Mouse (Mus musculus) midbrain, embryonic 15.5 days (tissue): ENCODE results near the gene Rnf39. TPM values are rescaled to one million over a fixed set of nuclear protein-coding genes. Genes with fewer than 3 reads are reported as not detected.

Experiments used
- ATAC-seq: fragments of 200-750 bp; cut with Nextera tagmentation; replicated peaks from 2 replicates; pipeline ENCODE4 v1.8.0; 2017; ENCODE audit warnings: moderate TSS enrichment
- H3K27ac ChIP-seq: fragments of 300-500 bp; sonication (generic); 2 replicates; pipeline ENCODE4 v1.5.1; 2015; ENCODE audit warnings: mild to moderate bottlenecking, inconsistent platforms
- H3K27me3 ChIP-seq: fragments of 300-500 bp; sonication (generic); replicated peaks from 2 replicates; pipeline ENCODE4 v1.6.1; 2015; ENCODE audit warnings: inconsistent platforms
- H3K36me3 ChIP-seq: fragments of 300-500 bp; sonication (generic); replicated peaks from 2 replicates; pipeline ENCODE4 v1.6.1; 2015; ENCODE audit warnings: inconsistent platforms
- H3K4me1 ChIP-seq: fragments of 300-500 bp; sonication (generic); 2 replicates; pipeline ENCODE4 v1.6.1; 2015; ENCODE audit warnings: inconsistent platforms
- H3K4me2 ChIP-seq: fragments of 300-500 bp; sonication (generic); 2 replicates; pipeline ENCODE4 v1.6.1; 2015; ENCODE audit warnings: inconsistent platforms, mild to moderate bottlenecking, moderate library complexity
- H3K4me3 ChIP-seq: fragments of 300-500 bp; sonication (generic); 2 replicates; pipeline ENCODE4 v1.5.1; 2015; ENCODE audit warnings: mild to moderate bottlenecking, inconsistent platforms
- H3K9ac ChIP-seq: fragments of 300-500 bp; sonication (generic); 2 replicates; pipeline ENCODE4 v1.6.1; 2015; ENCODE audit warnings: mild to moderate bottlenecking, inconsistent platforms
- H3K9me3 ChIP-seq: fragments of 300-500 bp; sonication (generic); 2 replicates; pipeline ENCODE4 v1.6.1; 2016; ENCODE audit warnings: inconsistent platforms
- WGBS: fragments of 180-500 bp; shearing (Covaris S2); methylation state at CpG from one replicate; pipeline ENCODE4 v1.1.7; 2015; ENCODE audit warnings: mixed read lengths; 5-methylcytosine and 5-hydroxymethylcytosine counted together
- polyA plus RNA-seq: library from polyadenylated mRNA; unstranded; fragments of >200 nt; fragmentation: Nextera tagmentation; extraction: Ambion mirVana; gene quantifications from 2 replicates; pipeline ENCODE4 v1.2.1, GENCODE M21; 2015

Gene Rnf39
- polyA plus RNA-seq, 1 experiment from 2014 or later = 1.7 TPM

- Histone ChIP-seq H3K36me3 (peaks cover 6% of the 10 kb centered on the region; the same call in 1 of the 2 replicates), H3K4me2 (no peak overlapping the region), H3K27ac (no peak overlapping the region), H3K9ac (no peak overlapping the region), H3K4me1 (peaks cover 27% of the 10 kb centered on the region), H3K4me3 (no peak overlapping the region), H3K27me3 (peaks cover 47% of the 10 kb centered on the region), H3K9me3 (no peaks in the 10 kb centered on the region)
- WGBS = 31% methylated on average over 9 of the region's 9 CpGs
- ATAC-seq = no peak
Observed at GRCm38 (mm10) chr17:36944121-36944775, 1.5 kb downstream of the Rnf39 start.

- WGBS = under 1% methylated on average over 60 of the region's 62 CpGs
- Histone ChIP-seq H3K27ac (peak overlapping the region; percentile 77), H3K9me3 (no peaks in the 10 kb centered on the region), H3K27me3 (peaks cover 29% of the 10 kb centered on the region), H3K36me3 (peaks cover 8% of the 10 kb centered on the region; the same call in 1 of the 2 replicates), H3K9ac (peak overlapping the region; percentile 66), H3K4me2 (peak overlapping the region; percentile 87), H3K4me1 (peaks cover 39% of the 10 kb centered on the region), H3K4me3 (peak overlapping the region; percentile 51)
- peak; percentile 55 for ATAC-seq
Observed at GRCm38 (mm10) chr17:36947051-36947819, 4.5 kb downstream of the Rnf39 start.

- H3K4me2 ChIP-seq = no peak overlapping the region
- H3K4me1 ChIP-seq = peaks cover 29% of the 10 kb centered on the region
- 92% methylated on average over 1 of the region's 1 CpGs for WGBS
- peaks cover 8% of the 10 kb centered on the region; the same call in 1 of the 2 replicates for H3K36me3 ChIP-seq
- peaks cover 19% of the 10 kb centered on the region for H3K27me3 ChIP-seq
- H3K9ac ChIP-seq = no peak overlapping the region
- no peaks in the 10 kb centered on the region for H3K9me3 ChIP-seq
- H3K4me3 ChIP-seq = no peak overlapping the region
- no peak overlapping the region for H3K27ac ChIP-seq
- ATAC-seq = no peak
Observed at GRCm38 (mm10) chr17:36948286-36948685, 5.6 kb downstream of the Rnf39 start.

GRCm38 (mm10) chr17:36949265-36949664 is 6.5 kb downstream of the Rnf39 start:
- 91% methylated on average over 8 of the region's 8 CpGs for WGBS
- Histone ChIP-seq H3K27me3 (peaks cover 11% of the 10 kb centered on the region), H3K4me2 (no peak overlapping the region), H3K9ac (no peak overlapping the region), H3K4me3 (no peak overlapping the region), H3K27ac (no peak overlapping the region), H3K9me3 (no peaks in the 10 kb centered on the region), H3K4me1 (peaks cover 27% of the 10 kb centered on the region), H3K36me3 (peaks cover 8% of the 10 kb centered on the region; the same call in 1 of the 2 replicates)
- no peak for ATAC-seq

GRCm38 (mm10) chr17:36950981-36951947 is 8.5 kb downstream of the Rnf39 start, which contains the start of gene Ppp1r11:
Gene Ppp1r11 (minus strand): TSS chr17:36951741.
- H3K27me3 ChIP-seq = no peaks in the 10 kb centered on the region
- WGBS = 1% methylated on average over 36 of the region's 36 CpGs
- peaks cover 29% of the 10 kb centered on the region for H3K4me1 ChIP-seq
- peak within 1 kb of the TSS; percentile 60 for H3K9ac ChIP-seq
- peak within 1 kb of the TSS; percentile 89 for H3K27ac ChIP-seq
- no peaks in the 10 kb centered on the region for H3K9me3 ChIP-seq
- H3K4me2 ChIP-seq = peak within 1 kb of the TSS; percentile 70
- peak within 1 kb of the TSS; percentile 61 for H3K4me3 ChIP-seq
- H3K36me3 ChIP-seq = peaks cover 11% of the 10 kb centered on the region
- peak; percentile 96 for ATAC-seq

- ATAC-seq = no peak
- Histone ChIP-seq H3K27ac (no peak overlapping the region), H3K36me3 (peaks cover 18% of the 10 kb centered on the region), H3K4me3 (no peak overlapping the region), H3K4me2 (no peak overlapping the region), H3K4me1 (peaks cover 32% of the 10 kb centered on the region), H3K27me3 (no peaks in the 10 kb centered on the region), H3K9ac (no peak overlapping the region), H3K9me3 (no peaks in the 10 kb centered on the region)
- 92% methylated on average over 2 of the region's 2 CpGs for WGBS
Observed at GRCm38 (mm10) chr17:36952631-36953030, 9.9 kb downstream of the Rnf39 start.

GRCm38 (mm10) chr17:36953062-36953461 is 10.3 kb downstream of the Rnf39 start:
- Histone ChIP-seq H3K4me3 (no peak overlapping the region), H3K27me3 (no peaks in the 10 kb centered on the region), H3K9ac (no peak overlapping the region), H3K27ac (no peak overlapping the region), H3K36me3 (peaks cover 18% of the 10 kb centered on the region), H3K9me3 (no peaks in the 10 kb centered on the region), H3K4me2 (no peak overlapping the region), H3K4me1 (peaks cover 32% of the 10 kb centered on the region)
- no peak for ATAC-seq
- 91% methylated on average over 1 of the region's 1 CpGs for WGBS

GRCm38 (mm10) chr17:36957999-36958743 is 15.5 kb downstream of the Rnf39 start, which contains the start of the genes Znrd1 and Znrd1as:
Gene Znrd1 (minus strand): TSS chr17:36958559.
Gene Znrd1as (plus strand): TSS chr17:36958592.
- Histone ChIP-seq H3K36me3 (peaks cover 10% of the 10 kb centered on the region; the same call in 1 of the 2 replicates), H3K4me1 (peaks cover 27% of the 10 kb centered on the region), H3K4me3 (peak within 1 kb of the TSS; percentile 67), H3K9ac (peak within 1 kb of the TSS; percentile 66), H3K27ac (peak within 1 kb of the TSS; percentile 80), H3K27me3 (no peaks in the 10 kb centered on the region), H3K4me2 (peak within 1 kb of the TSS; percentile 84), H3K9me3 (no peaks in the 10 kb centered on the region)
- ATAC-seq = peak; percentile 97
- WGBS = under 1% methylated on average over 46 of the region's 46 CpGs

- peak overlapping the region; percentile 70 for H3K27ac ChIP-seq
- peak overlapping the region; percentile 84 for H3K4me2 ChIP-seq
- 12% methylated on average over 12 of the region's 12 CpGs for WGBS
- H3K9me3 ChIP-seq = no peaks in the 10 kb centered on the region
- H3K4me3 ChIP-seq = peak overlapping the region; percentile 67
- H3K4me1 ChIP-seq = peaks cover 27% of the 10 kb centered on the region
- peaks cover 10% of the 10 kb centered on the region; the same call in 1 of the 2 replicates for H3K36me3 ChIP-seq
- no peaks in the 10 kb centered on the region for H3K27me3 ChIP-seq
- ATAC-seq = peak; percentile 15
- H3K9ac ChIP-seq = peak overlapping the region; percentile 55
Observed at GRCm38 (mm10) chr17:36958884-36959283, 16.2 kb downstream of the Rnf39 start.

- H3K27me3 ChIP-seq = no peaks in the 10 kb centered on the region
- no peaks in the 10 kb centered on the region for H3K9me3 ChIP-seq
- H3K36me3 ChIP-seq = peaks cover 7% of the 10 kb centered on the region; the same call in 1 of the 2 replicates
- H3K4me2 ChIP-seq = no peak overlapping the region
- H3K9ac ChIP-seq = no peak overlapping the region
- ATAC-seq = no peak
- H3K27ac ChIP-seq = no peak overlapping the region
- 85% methylated on average over 1 of the region's 1 CpGs for WGBS
- peaks cover 24% of the 10 kb centered on the region for H3K4me1 ChIP-seq
- H3K4me3 ChIP-seq = no peak overlapping the region
Observed at GRCm38 (mm10) chr17:36961125-36961524, 18.4 kb downstream of the Rnf39 start.

- no peaks in the 10 kb centered on the region for H3K9me3 ChIP-seq
- no peaks in the 10 kb centered on the region for H3K36me3 ChIP-seq
- WGBS = 90% methylated on average over 1 of the region's 1 CpGs
- no peaks in the 10 kb centered on the region for H3K4me1 ChIP-seq
- H3K27me3 ChIP-seq = no peaks in the 10 kb centered on the region
- no peak overlapping the region for H3K4me3 ChIP-seq
- no peak for ATAC-seq
- H3K4me2 ChIP-seq = no peak overlapping the region
- H3K9ac ChIP-seq = no peak overlapping the region
- H3K27ac ChIP-seq = no peak overlapping the region
Observed at GRCm38 (mm10) chr17:36966875-36967274, 24.2 kb downstream of the Rnf39 start.
